Mouse (Mus musculus): ENCODE data around the gene Elfn2. TPM values are rescaled to one million over a fixed set of nuclear protein-coding genes. Genes with fewer than 3 reads are reported as not detected.

The Elfn2 gene
- polyA plus RNA-seq, 1 experiment from 2014 or later, result 0.05 TPM

GRCm38 (mm10) chr15:78716936-78717335 is 1.6 kb downstream of the Elfn2 start:
- peaks cover 92% of the 10 kb centered on the region for H3K27me3 ChIP-seq (replicated peaks; ENCODE audit: low read depth, poor library complexity, severe bottlenecking)
- H3K36me3 ChIP-seq (replicated peaks), result no peaks in the 10 kb centered on the region
- no peaks in the 10 kb centered on the region for H3K9me3 ChIP-seq
- peaks cover 36% of the 10 kb centered on the region for H3K4me1 ChIP-seq
- no peak for DNase-seq (ENCODE audit: low spot score)
- H3K4me3 ChIP-seq, result no peak overlapping the region
- no peak overlapping the region for H3K27ac ChIP-seq (replicated peaks)
- 66% methylated on average over 13 of the region's 13 CpGs for WGBS

- 55% methylated on average over 5 of the region's 5 CpGs for WGBS
- Histone ChIP-seq H3K36me3 (replicated peaks) (no peaks in the 10 kb centered on the region), H3K9me3 (no peaks in the 10 kb centered on the region), H3K27me3 (replicated peaks; ENCODE audit: low read depth, poor library complexity, severe bottlenecking) (peaks cover 100% of the 10 kb centered on the region), H3K4me3 (no peak overlapping the region), H3K4me1 (peaks cover 36% of the 10 kb centered on the region), H3K27ac (replicated peaks) (no peak overlapping the region)
- no peak for DNase-seq (ENCODE audit: low spot score)
These were observed 2.7 kb downstream of the Elfn2 start for GRCm38 (mm10) chr15:78715856-78716255.

DNA sequence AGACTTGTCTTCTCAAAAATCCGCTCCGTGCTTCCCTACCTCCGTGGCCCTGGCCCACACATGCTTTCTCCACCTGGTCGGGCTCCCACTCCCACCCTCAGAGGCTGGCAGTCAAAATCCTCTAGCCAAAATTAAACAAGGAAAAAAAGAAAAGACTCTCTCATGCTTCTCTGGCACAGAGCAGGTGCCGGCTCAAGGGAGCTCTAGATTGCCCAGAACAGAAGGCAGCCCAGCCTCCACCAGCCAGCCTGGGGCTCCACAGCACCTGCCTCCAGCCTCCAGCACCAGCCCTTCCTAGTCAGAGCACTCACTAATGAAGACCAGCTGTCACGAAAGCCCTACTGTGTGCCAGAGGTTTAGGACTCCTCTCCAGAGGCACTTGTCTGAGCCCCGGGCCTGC is 4.8 kb downstream of the Elfn2 start:
- Histone ChIP-seq H3K36me3 (replicated peaks) (no peaks in the 10 kb centered on the region), H3K4me1 (peaks cover 38% of the 10 kb centered on the region), H3K27me3 (replicated peaks; ENCODE audit: low read depth, poor library complexity, severe bottlenecking) (peaks cover 98% of the 10 kb centered on the region), H3K4me3 (no peak overlapping the region), H3K27ac (replicated peaks) (no peak overlapping the region), H3K9me3 (no peaks in the 10 kb centered on the region)
- WGBS, result 78% methylated on average over 7 of the region's 7 CpGs
- no peak for DNase-seq (ENCODE audit: low spot score)

- H3K27ac ChIP-seq (replicated peaks), result no peak overlapping the region
- WGBS, result 10% methylated on average over 53 of the region's 53 CpGs
- peaks cover 96% of the 10 kb centered on the region for H3K27me3 ChIP-seq (replicated peaks; ENCODE audit: low read depth, poor library complexity, severe bottlenecking)
- H3K4me3 ChIP-seq, result peak overlapping the region; percentile 49
- peak; percentile 55 for DNase-seq (ENCODE audit: low spot score)
- peaks cover 30% of the 10 kb centered on the region for H3K4me1 ChIP-seq
- no peaks in the 10 kb centered on the region for H3K36me3 ChIP-seq (replicated peaks)
- no peaks in the 10 kb centered on the region for H3K9me3 ChIP-seq
These were observed 6.0 kb downstream of the Elfn2 start for GRCm38 (mm10) chr15:78712335-78713258.

DNA sequence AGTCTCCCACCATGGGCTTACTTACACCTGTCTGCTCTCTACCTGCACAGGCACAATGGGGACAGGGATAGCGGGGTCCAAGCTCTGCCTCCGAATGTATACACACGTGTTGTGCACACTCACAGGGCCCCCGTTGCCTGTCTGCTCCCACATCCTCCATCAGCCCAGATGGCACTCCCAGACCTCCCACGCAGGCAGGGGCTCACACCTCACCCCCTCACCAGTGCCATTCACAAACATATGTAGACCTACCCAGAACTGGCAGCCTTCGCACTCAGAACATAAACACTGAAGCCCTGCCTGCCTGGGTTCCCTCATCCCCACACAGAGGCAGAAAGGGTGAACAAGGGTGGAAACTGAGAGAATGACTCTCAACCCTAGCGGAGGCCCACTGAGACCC is 6.6 kb downstream of the Elfn2 start:
- H3K36me3 ChIP-seq (replicated peaks), result no peaks in the 10 kb centered on the region
- no peak for DNase-seq (ENCODE audit: low spot score)
- H3K27ac ChIP-seq (replicated peaks), result no peak overlapping the region
- peaks cover 89% of the 10 kb centered on the region for H3K27me3 ChIP-seq (replicated peaks; ENCODE audit: low read depth, poor library complexity, severe bottlenecking)
- no peaks in the 10 kb centered on the region for H3K9me3 ChIP-seq
- peaks cover 28% of the 10 kb centered on the region for H3K4me1 ChIP-seq
- no peak overlapping the region for H3K4me3 ChIP-seq
- 72% methylated on average over 7 of the region's 7 CpGs for WGBS

GRCm38 (mm10) chr15:78710634-78711033 is 7.9 kb downstream of the Elfn2 start:
- Histone ChIP-seq H3K9me3 (no peaks in the 10 kb centered on the region), H3K36me3 (replicated peaks) (no peaks in the 10 kb centered on the region), H3K4me3 (no peak overlapping the region), H3K27ac (replicated peaks) (no peak overlapping the region), H3K4me1 (peaks cover 24% of the 10 kb centered on the region), H3K27me3 (replicated peaks; ENCODE audit: low read depth, poor library complexity, severe bottlenecking) (peaks cover 76% of the 10 kb centered on the region)
- DNase-seq (ENCODE audit: low spot score), result no peak
- 53% methylated on average over 6 of the region's 6 CpGs for WGBS

DNA sequence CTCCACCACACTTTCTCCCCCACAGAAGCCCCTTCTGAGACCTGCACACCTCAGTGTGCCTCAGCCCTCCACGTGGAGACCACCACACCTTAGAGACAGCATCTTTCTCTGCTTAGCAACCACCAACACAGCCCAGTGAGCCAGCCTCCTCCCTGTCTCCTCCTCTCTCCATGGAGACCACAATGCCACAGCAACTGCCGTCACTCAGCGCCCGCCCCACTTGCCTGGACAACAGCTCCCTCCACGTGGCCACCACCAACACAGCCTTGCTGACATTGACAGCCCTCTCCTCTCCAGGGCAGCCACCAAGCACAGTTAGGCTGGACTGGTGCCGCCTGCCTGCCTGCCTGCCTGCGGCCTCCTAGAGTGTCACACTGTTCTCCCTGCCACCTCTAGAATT is 8.8 kb downstream of the Elfn2 start:
- Histone ChIP-seq H3K4me3 (no peak overlapping the region), H3K27ac (replicated peaks) (no peak overlapping the region), H3K4me1 (peaks cover 24% of the 10 kb centered on the region), H3K36me3 (replicated peaks) (no peaks in the 10 kb centered on the region), H3K27me3 (replicated peaks; ENCODE audit: low read depth, poor library complexity, severe bottlenecking) (peaks cover 68% of the 10 kb centered on the region), H3K9me3 (no peaks in the 10 kb centered on the region)
- 34% methylated on average over 7 of the region's 7 CpGs for WGBS
- peak; percentile 42 for DNase-seq (ENCODE audit: low spot score)

GRCm38 (mm10) chr15:78706630-78707029 is 11.9 kb downstream of the Elfn2 start:
- no peak for DNase-seq (ENCODE audit: low spot score)
- Histone ChIP-seq H3K9me3 (no peaks in the 10 kb centered on the region), H3K36me3 (replicated peaks) (no peaks in the 10 kb centered on the region), H3K27ac (replicated peaks) (no peak overlapping the region), H3K4me1 (peaks cover 12% of the 10 kb centered on the region), H3K4me3 (no peak overlapping the region), H3K27me3 (replicated peaks; ENCODE audit: low read depth, poor library complexity, severe bottlenecking) (peaks cover 36% of the 10 kb centered on the region)
- 70% methylated on average over 3 of the region's 3 CpGs for WGBS

- no peak for DNase-seq (ENCODE audit: low spot score)
- H3K27me3 ChIP-seq (replicated peaks; ENCODE audit: low read depth, poor library complexity, severe bottlenecking), result peaks cover 18% of the 10 kb centered on the region
- H3K4me3 ChIP-seq, result no peak overlapping the region
- H3K9me3 ChIP-seq, result no peaks in the 10 kb centered on the region
- peaks cover 2% of the 10 kb centered on the region for H3K4me1 ChIP-seq
- WGBS, result 72% methylated on average over 4 of the region's 4 CpGs
- H3K36me3 ChIP-seq (replicated peaks), result no peaks in the 10 kb centered on the region
- no peak overlapping the region for H3K27ac ChIP-seq (replicated peaks)
These were observed 13.7 kb downstream of the Elfn2 start for GRCm38 (mm10) chr15:78704824-78705223.

- Histone ChIP-seq H3K4me3 (no peak overlapping the region), H3K27ac (replicated peaks) (no peak overlapping the region), H3K9me3 (no peaks in the 10 kb centered on the region), H3K36me3 (replicated peaks) (no peaks in the 10 kb centered on the region), H3K27me3 (replicated peaks; ENCODE audit: low read depth, poor library complexity, severe bottlenecking) (peaks cover 12% of the 10 kb centered on the region), H3K4me1 (no peaks in the 10 kb centered on the region; the same call in 1 of the 2 replicates)
- no peak for DNase-seq (ENCODE audit: low spot score)
- 89% methylated on average over 3 of the region's 3 CpGs for WGBS
These were observed 14.6 kb downstream of the Elfn2 start for GRCm38 (mm10) chr15:78704007-78704406.

DNA sequence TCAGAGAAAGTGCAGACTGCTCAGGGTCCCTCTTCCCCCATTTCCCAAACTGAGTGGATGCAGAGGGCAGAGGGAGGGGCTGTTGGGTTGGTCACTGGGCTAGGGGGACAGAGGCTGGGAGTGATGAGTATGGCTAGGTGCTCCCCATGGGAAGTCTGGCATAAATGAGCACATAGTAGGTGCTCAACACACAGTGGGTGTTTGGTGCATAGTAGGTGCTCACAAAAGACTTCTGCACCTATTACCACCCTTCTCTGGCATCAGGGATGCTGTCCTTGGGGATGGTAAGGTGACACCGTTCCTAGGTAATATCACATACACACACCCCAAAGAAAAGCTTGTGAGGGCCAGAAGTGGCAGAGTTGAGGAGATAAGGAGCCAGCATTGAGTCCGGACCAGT is 18.2 kb downstream of the Elfn2 start:
- no peak for DNase-seq (ENCODE audit: low spot score)
- no peaks in the 10 kb centered on the region for H3K9me3 ChIP-seq
- H3K4me1 ChIP-seq, result peaks cover 7% of the 10 kb centered on the region
- no peaks in the 10 kb centered on the region for H3K36me3 ChIP-seq (replicated peaks)
- no peak overlapping the region for H3K4me3 ChIP-seq
- WGBS, result 83% methylated on average over 2 of the region's 2 CpGs
- H3K27ac ChIP-seq (replicated peaks), result no peak overlapping the region
- H3K27me3 ChIP-seq (replicated peaks; ENCODE audit: low read depth, poor library complexity, severe bottlenecking), result no peaks in the 10 kb centered on the region; the same call in 1 of the 2 replicates

- 73% methylated on average over 3 of the region's 3 CpGs for WGBS
- Histone ChIP-seq H3K27ac (replicated peaks) (no peak overlapping the region), H3K36me3 (replicated peaks) (no peaks in the 10 kb centered on the region), H3K4me1 (peaks cover 7% of the 10 kb centered on the region), H3K4me3 (no peak overlapping the region), H3K27me3 (replicated peaks; ENCODE audit: low read depth, poor library complexity, severe bottlenecking) (peaks cover 3% of the 10 kb centered on the region), H3K9me3 (no peaks in the 10 kb centered on the region)
- no peak for DNase-seq (ENCODE audit: low spot score)
These were observed 19.1 kb downstream of the Elfn2 start for GRCm38 (mm10) chr15:78699513-78699912.

DNA sequence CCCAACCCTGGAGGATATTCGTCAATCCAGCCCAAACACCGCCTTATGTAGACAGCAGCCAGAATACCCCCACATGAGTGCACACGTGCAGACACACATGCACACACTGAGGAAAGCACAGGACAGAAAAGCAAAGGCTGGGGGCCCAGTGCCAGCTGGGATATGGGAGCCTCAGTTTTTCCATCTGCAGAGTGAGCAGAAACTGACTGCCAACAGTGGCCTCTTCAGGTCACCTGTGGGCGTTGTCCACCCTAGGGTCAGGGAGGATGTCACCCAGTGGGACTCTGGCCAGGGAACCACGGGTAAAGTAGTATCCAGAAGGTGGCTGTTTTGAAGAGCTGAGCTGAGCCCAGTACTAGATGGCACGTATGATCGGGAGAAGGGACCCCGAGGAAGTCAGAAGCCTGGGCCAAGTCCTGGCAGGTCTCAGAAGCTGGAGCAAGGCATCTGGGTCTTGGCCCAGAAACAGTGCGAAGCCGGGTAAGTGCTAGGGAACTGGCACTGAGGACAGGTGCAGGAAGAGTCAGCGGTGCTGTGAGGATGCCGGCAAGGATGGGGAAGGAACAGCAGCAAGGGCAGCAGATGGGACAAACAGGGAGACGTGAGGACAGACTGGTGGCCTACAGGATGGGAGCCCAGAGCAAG is 20.0 kb downstream of the Elfn2 start:
- no peak for DNase-seq (ENCODE audit: low spot score)
- Histone ChIP-seq H3K36me3 (replicated peaks) (no peaks in the 10 kb centered on the region), H3K4me1 (peaks cover 7% of the 10 kb centered on the region), H3K27me3 (replicated peaks; ENCODE audit: low read depth, poor library complexity, severe bottlenecking) (peaks cover 7% of the 10 kb centered on the region), H3K9me3 (no peaks in the 10 kb centered on the region), H3K27ac (replicated peaks) (no peak overlapping the region), H3K4me3 (no peak overlapping the region)
- WGBS, result 81% methylated on average over 13 of the region's 13 CpGs

Data from embryonic facial prominence, embryonic 10.5 days (tissue).